Mouse (Mus musculus): ENCODE measurements around the gene Soat1.

GRCm38 (mm10) chr1:156474854-156475253 is 723 bp upstream of the Soat1 start:
- TF ChIP-seq CTCF (conservative IDR thresholded peaks at IDR 0.05; ENCODE audit: low read length) (no peak), POU5F1 (IDR thresholded peaks at IDR 0.05; ENCODE audit: borderline replicate concordance, low read length) (no peak), NANOG (IDR thresholded peaks at IDR 0.05; ENCODE audit: borderline replicate concordance, low read length) (no peak)

All from E14TG2a.4 (cell line).